Mouse (Mus musculus): ENCODE results near the gene Allc.

Gene Allc

GRCm38 (mm10) chr12:28582423-28582822 is at the start of gene Allc:
Gene Allc (minus strand): TSS chr12:28582523.
- in situ Hi-C loops (cut with MboI), result no loop called here

- in situ Hi-C loops (cut with MboI), result no loop called here
These were observed 46.1 kb upstream of the Allc start for GRCm38 (mm10) chr12:28628436-28628835.

GRCm38 (mm10) chr12:28627092-28627491 is 44.8 kb upstream of the Allc start:
- in situ Hi-C loops (cut with MboI), result no loop called here

GRCm38 (mm10) chr12:28625407-28625806 is 43.1 kb upstream of the Allc start:
- in situ Hi-C loops (cut with MboI), result no loop called here

GRCm38 (mm10) chr12:28624251-28624650 is 41.9 kb upstream of the Allc start:
- in situ Hi-C loops (cut with MboI), result no loop called here

GRCm38 (mm10) chr12:28623195-28623594 is 40.9 kb upstream of the Allc start, which contains the start of gene Colec11:
Gene Colec11 (minus strand): TSS chr12:28623377.
- in situ Hi-C loops (cut with MboI), result no loop called here

GRCm38 (mm10) chr12:28622641-28623040 is 40.3 kb upstream of the Allc start:
- in situ Hi-C loops (cut with MboI), result no loop called here

GRCm38 (mm10) chr12:28622167-28622532 is 39.8 kb upstream of the Allc start:
- in situ Hi-C loops (cut with MboI), result no loop called here

- in situ Hi-C loops (cut with MboI), result no loop called here
These were observed 39.3 kb upstream of the Allc start for GRCm38 (mm10) chr12:28621451-28622166.

- in situ Hi-C loops (cut with MboI), result no loop called here
These were observed 35.0 kb upstream of the Allc start for GRCm38 (mm10) chr12:28617297-28617696.

GRCm38 (mm10) chr12:28614401-28614800 is 32.1 kb upstream of the Allc start:
- in situ Hi-C loops (cut with MboI), result no loop called here

- in situ Hi-C loops (cut with MboI), result no loop called here
These were observed 30.1 kb upstream of the Allc start for GRCm38 (mm10) chr12:28612391-28612790.

- in situ Hi-C loops (cut with MboI), result no loop called here
These were observed 25.4 kb upstream of the Allc start for GRCm38 (mm10) chr12:28607546-28608305.

- in situ Hi-C loops (cut with MboI), result no loop called here
These were observed 21.2 kb upstream of the Allc start for GRCm38 (mm10) chr12:28603494-28603893.

- in situ Hi-C loops (cut with MboI), result no loop called here
These were observed 19.9 kb upstream of the Allc start for GRCm38 (mm10) chr12:28602259-28602658.

GRCm38 (mm10) chr12:28598526-28598991 is 16.2 kb upstream of the Allc start:
- in situ Hi-C loops (cut with MboI), result no loop called here

- in situ Hi-C loops (cut with MboI), result no loop called here
These were observed 15.8 kb upstream of the Allc start for GRCm38 (mm10) chr12:28598110-28598509.

GRCm38 (mm10) chr12:28597699-28598098 is 15.4 kb upstream of the Allc start:
- in situ Hi-C loops (cut with MboI), result no loop called here

GRCm38 (mm10) chr12:28596851-28597250 is 14.5 kb upstream of the Allc start:
- in situ Hi-C loops (cut with MboI), result no loop called here

- in situ Hi-C loops (cut with MboI), result no loop called here
These were observed 8.1 kb upstream of the Allc start for GRCm38 (mm10) chr12:28590428-28590827.

- in situ Hi-C loops (cut with MboI), result no loop called here
These were observed 7.0 kb upstream of the Allc start for GRCm38 (mm10) chr12:28589090-28589868.

- in situ Hi-C loops (cut with MboI), result no loop called here
These were observed 5.6 kb upstream of the Allc start for GRCm38 (mm10) chr12:28587949-28588348.
